Mouse (Mus musculus): Measurements from ENCODE around the gene Elac2.

The Elac2 gene

GRCm38 (mm10) chr11:65022771-65023170 lies 43.9 kb downstream of the Elac2 start:
- no peak for DNase-seq

- DNase-seq = no peak
Measured at GRCm38 (mm10) chr11:65028049-65028448, 49.2 kb downstream of the Elac2 start.

- DNase-seq = no peak
Measured at GRCm38 (mm10) chr11:65030201-65030600, 51.4 kb downstream of the Elac2 start.

GRCm38 (mm10) chr11:65032221-65032620 lies 53.4 kb downstream of the Elac2 start:
- no peak for DNase-seq

- no peak for DNase-seq
Measured at GRCm38 (mm10) chr11:65038996-65039395, 60.2 kb downstream of the Elac2 start.

- DNase-seq = no peak
Measured at GRCm38 (mm10) chr11:65039517-65040095, 60.8 kb downstream of the Elac2 start.

GRCm38 (mm10) chr11:65040556-65040955 lies 61.7 kb downstream of the Elac2 start:
- DNase-seq = no peak

GRCm38 (mm10) chr11:65049090-65049489 lies 70.3 kb downstream of the Elac2 start:
- no peak for DNase-seq

GRCm38 (mm10) chr11:65050819-65051218 lies 72.0 kb downstream of the Elac2 start:
- DNase-seq = no peak
